Mouse (Mus musculus): ENCODE measurements around the gene Fdxr.

The Fdxr gene

GRCm38 (mm10) chr11:115288305-115288704 lies 11.5 kb upstream of the Fdxr start:
- no peak for DNase-seq

GRCm38 (mm10) chr11:115287386-115287785 lies 10.5 kb upstream of the Fdxr start:
- DNase-seq, result no peak

- DNase-seq, result no peak
These were observed 9.5 kb upstream of the Fdxr start for GRCm38 (mm10) chr11:115286201-115286993.

- DNase-seq, result no peak
These were observed 8.4 kb upstream of the Fdxr start for GRCm38 (mm10) chr11:115285282-115285681.

GRCm38 (mm10) chr11:115283891-115284620 lies 7.2 kb upstream of the Fdxr start:
- no peak for DNase-seq

GRCm38 (mm10) chr11:115283486-115283765 lies 6.6 kb upstream of the Fdxr start:
- DNase-seq, result no peak

GRCm38 (mm10) chr11:115282723-115283485 lies 6.1 kb upstream of the Fdxr start:
- DNase-seq, result no peak

GRCm38 (mm10) chr11:115282295-115282694 lies 5.4 kb upstream of the Fdxr start:
- DNase-seq, result no peak

GRCm38 (mm10) chr11:115279726-115280125 lies 2.9 kb upstream of the Fdxr start:
- DNase-seq, result no peak

- no peak for DNase-seq
These were observed 1.3 kb upstream of the Fdxr start for GRCm38 (mm10) chr11:115278176-115278575.

- no peak for DNase-seq
These were observed 740 bp upstream of the Fdxr start for GRCm38 (mm10) chr11:115277604-115277975.

- no peak for DNase-seq
These were observed 896 bp downstream of the Fdxr start for GRCm38 (mm10) chr11:115275954-115276353.

- no peak for DNase-seq
These were observed 1.3 kb downstream of the Fdxr start for GRCm38 (mm10) chr11:115275509-115275908.

- DNase-seq, result no peak
These were observed 2.1 kb downstream of the Fdxr start for GRCm38 (mm10) chr11:115274771-115275170.

GRCm38 (mm10) chr11:115274178-115274577 lies 2.7 kb downstream of the Fdxr start:
- no peak for DNase-seq

- no peak for DNase-seq
These were observed 3.1 kb downstream of the Fdxr start for GRCm38 (mm10) chr11:115273735-115274134.

GRCm38 (mm10) chr11:115272894-115273498 lies 3.9 kb downstream of the Fdxr start:
- DNase-seq, result no peak

- no peak for DNase-seq
These were observed 5.4 kb downstream of the Fdxr start for GRCm38 (mm10) chr11:115271481-115271880.

- DNase-seq, result no peak
These were observed 5.8 kb downstream of the Fdxr start for GRCm38 (mm10) chr11:115271052-115271451.

GRCm38 (mm10) chr11:115270148-115270861 lies 6.5 kb downstream of the Fdxr start:
- peak; percentile 69 for DNase-seq

- DNase-seq, result no peak
These were observed 7.4 kb downstream of the Fdxr start for GRCm38 (mm10) chr11:115269330-115270066.

GRCm38 (mm10) chr11:115267958-115268357 lies 8.9 kb downstream of the Fdxr start:
- DNase-seq, result no peak

Data from thymus, postnatal 14 days (tissue).